Comparison of ENCODE assay signal across 8 mouse cellular contexts in genomic region chr12:21373100-21373819, GRCm38 (mm10). TPM values are rescaled to one million over a fixed set of nuclear protein-coding genes. Genes with fewer than 3 reads are reported as not detected.
DNase-seq lines count a peak whose midpoint lies in the region; ATAC-seq and TF ChIP-seq lines count a peak whose summit lies in the region.

Gene Adam17 (minus strand): TSS chr12:21373632.

- no peaks in the 10 kb centered on the region for H3K9me3 ChIP-seq in kidney, embryonic 14.5 days (ENCODE audit: control insufficient read depth, low read length)
- H3K9me3 ChIP-seq in limb, embryonic 15.5 days: no peaks in the 10 kb centered on the region

- TF ChIP-seq CTCF in bone marrow macrophage, adult 2 months (IDR thresholded peaks at IDR 0.05; ENCODE audit: low read depth, low read length): no peak
- peak; percentile 22; the same call in 1 of the 2 replicates for TF ChIP-seq CTCF in embryonic fibroblast, embryonic 13.5 days (IDR thresholded peaks at IDR 0.05; ENCODE audit: borderline replicate concordance, insufficient read depth, low read length)

- no peaks in the 10 kb centered on the region for H3K36me3 ChIP-seq in kidney, embryonic 14.5 days (ENCODE audit: control insufficient read depth, insufficient read depth, low read length)
- no peaks in the 10 kb centered on the region for H3K36me3 ChIP-seq in limb, embryonic 15.5 days

- H3K4me3 ChIP-seq in bone marrow macrophage, adult 2 months (ENCODE audit: insufficient read depth, low read length): peak within 1 kb of the TSS; percentile 91
- peak within 1 kb of the TSS; percentile 85 for H3K4me3 ChIP-seq in embryonic fibroblast, embryonic 13.5 days (ENCODE audit: insufficient read depth, low read length)
- H3K4me3 ChIP-seq in kidney, embryonic 14.5 days (ENCODE audit: low read length): peak within 1 kb of the TSS; percentile 58
- H3K4me3 ChIP-seq in limb, embryonic 15.5 days: peak within 1 kb of the TSS; percentile 75

- peak; percentile 97 for DNase-seq in A20 (ENCODE audit: low read depth, low spot score)
- DNase-seq in heart, adult 9 months (ENCODE audit: low spot score in 2 of 2): peak; percentile 97 to 98
- DNase-seq in monocyte, adult 2 months (ENCODE audit: low read depth in 1 of 2, low spot score in 2 of 2): peak; percentile 92 to 93
- DNase-seq in spleen, postnatal 36 days (ENCODE audit: low spot score in 2 of 2): peak; percentile 96

- peak; percentile 97 for ATAC-seq in kidney, embryonic 14.5 days (ENCODE audit: low FRiP score, low TSS enrichment)
- peak; percentile 98 for ATAC-seq in limb, embryonic 15.5 days (ENCODE audit: insufficient number of reproducible peaks, low FRiP score, low TSS enrichment, low read depth)

- peak within 1 kb of the TSS; percentile 57 for H3K4me2 ChIP-seq in kidney, embryonic 14.5 days (replicated peaks; ENCODE audit: low read depth, low read length)
- peak within 1 kb of the TSS; percentile 67 for H3K4me2 ChIP-seq in limb, embryonic 15.5 days

- 0 out of 2 replicates have a peak, but pooled peaks have one; percentile 48 for TF ChIP-seq POLR2A in bone marrow macrophage, adult 2 months (IDR thresholded peaks at IDR 0.05; ENCODE audit: borderline replicate concordance, low read depth, low read length)
- peak; percentile 86 for TF ChIP-seq POLR2A in embryonic fibroblast, embryonic 13.5 days (IDR thresholded peaks at IDR 0.05; ENCODE audit: low read depth, low read length)

- no peaks in the 10 kb centered on the region for H3K27me3 ChIP-seq in kidney, embryonic 14.5 days (ENCODE audit: control insufficient read depth, insufficient read depth, low read length)
- H3K27me3 ChIP-seq in limb, embryonic 15.5 days: no peaks in the 10 kb centered on the region

- H3K27ac ChIP-seq in bone marrow macrophage, adult 2 months (ENCODE audit: insufficient read depth, low read depth, low read length): peak within 1 kb of the TSS; percentile 93
- H3K27ac ChIP-seq in embryonic fibroblast, embryonic 13.5 days (ENCODE audit: insufficient read depth, low read length): peak within 1 kb of the TSS; percentile 91
- peak within 1 kb of the TSS; percentile 92 for H3K27ac ChIP-seq in kidney, embryonic 14.5 days (ENCODE audit: low read depth, low read length)
- H3K27ac ChIP-seq in limb, embryonic 15.5 days: peak within 1 kb of the TSS; percentile 96

- H3K9ac ChIP-seq in kidney, embryonic 14.5 days (ENCODE audit: low read depth, low read length): peak within 1 kb of the TSS; percentile 67
- H3K9ac ChIP-seq in limb, embryonic 15.5 days: peak within 1 kb of the TSS; percentile 73

- peaks cover 21% of the 10 kb centered on the region for H3K4me1 ChIP-seq in bone marrow macrophage, adult 2 months (ENCODE audit: control insufficient read depth, insufficient read depth, low read length)
- H3K4me1 ChIP-seq in embryonic fibroblast, embryonic 13.5 days (ENCODE audit: control insufficient read depth, insufficient read depth, low read length): no peaks in the 10 kb centered on the region; the same call in 1 of the 2 replicates
- H3K4me1 ChIP-seq in kidney, embryonic 14.5 days (ENCODE audit: control insufficient read depth, insufficient read depth, low read length): no peaks in the 10 kb centered on the region
- H3K4me1 ChIP-seq in limb, embryonic 15.5 days: peaks cover 4% of the 10 kb centered on the region; the same call in 1 of the 2 replicates

- under 1% methylated on average over 55 of the region's 55 CpGs for WGBS in kidney, embryonic 14.5 days
- under 1% methylated on average over 55 of the region's 55 CpGs for WGBS in limb, embryonic 15.5 days

RNA-seq across cellular contexts. Expression of gene Adam17, which starts in this region (rescaled TPM):
- 225 and 233 TPM in 2 replicates for polyA plus RNA-seq in bone marrow macrophage, adult 2 months (2012; ENCODE audit: insufficient read depth, insufficient read length, missing spikeins)
- 48.8 and 59.9 TPM in 2 replicates for polyA plus RNA-seq in embryonic fibroblast, embryonic 13.5 days (2011; ENCODE audit: insufficient read length, low read depth, missing spikeins)
- polyA plus RNA-seq in kidney, embryonic 14.5 days (2014; fragmentation: Nextera tagmentation; extraction: Ambion mirVana): 28.6 and 46.8 TPM in 2 replicates
- 38.5 and 40.2 TPM in 2 replicates for polyA plus RNA-seq in limb, embryonic 15.5 days (2015; fragmentation: Nextera tagmentation; extraction: Ambion mirVana)

Comparison
In these comparisons a context has a peak if more than half of its experiments do, and no peak if none do; other contexts are left out.
1. Peak in every context shown above with its lines: DNase-seq, ATAC-seq, H3K4me3 ChIP-seq and H3K27ac ChIP-seq.